Mouse (Mus musculus): ENCODE results near the gene Nup93.

DNA sequence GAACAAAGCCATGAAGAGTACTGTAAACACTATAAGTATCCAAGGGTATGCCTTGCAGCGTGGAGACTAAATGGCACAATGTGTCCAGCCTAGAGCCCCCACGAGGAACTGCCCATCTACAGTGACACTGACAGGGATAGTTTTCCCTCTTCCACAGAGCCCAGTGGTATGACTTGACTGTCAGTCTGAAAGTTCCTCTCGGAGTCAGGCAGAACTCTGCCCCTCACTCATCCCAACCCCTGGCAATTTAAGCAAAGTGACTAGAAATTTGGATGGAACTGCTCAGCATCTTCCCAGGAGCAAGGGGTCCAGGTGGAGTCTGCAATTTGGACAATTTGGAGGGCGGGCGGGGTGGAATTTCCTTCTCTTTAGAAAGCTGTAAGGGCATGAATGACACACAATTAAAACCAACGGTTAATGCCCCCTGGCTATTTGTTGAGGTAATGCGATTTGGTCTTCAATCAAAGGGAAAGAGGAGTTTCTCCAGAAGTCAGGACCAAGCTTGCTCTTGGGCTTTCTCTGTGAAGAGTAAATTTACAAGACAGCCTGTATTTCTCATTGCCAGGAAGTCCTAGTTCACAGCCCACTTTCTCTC is 39.6 kb upstream of the Nup93 start:
- TF ChIP-seq CTCF (IDR thresholded peaks at IDR 0.05; ENCODE audit: borderline replicate concordance, insufficient read depth, low read depth, low read length) = no peak
- no peak for TF ChIP-seq POLR2A (IDR thresholded peaks at IDR 0.05; ENCODE audit: borderline replicate concordance, insufficient read depth, low read length)

All from cerebellum, adult 2 months (tissue).